Mouse (Mus musculus) hindbrain, embryonic 16.5 days (tissue): ENCODE data around the gene Kif7. TPM values are rescaled to one million over a fixed set of nuclear protein-coding genes. Genes with fewer than 3 reads are reported as not detected.
A peak's percentile ranks its signal among the peaks of the same experiment; 100 is the strongest.

ENCODE experiments used
- ATAC-seq: fragments of 200-750 bp; cut with Nextera tagmentation; 2 replicates; pipeline ENCODE4 v1.8.0; 2017; ENCODE audit warnings: moderate TSS enrichment, moderate library complexity
- H3K27ac ChIP-seq: fragments of 300-500 bp; sonication (generic); 2 replicates; pipeline ENCODE4 v1.5.1; 2014; ENCODE audit warnings: low read depth, mild to moderate bottlenecking, control low read depth, low read length, moderate library complexity
- H3K27me3 ChIP-seq: fragments of 300-500 bp; sonication (generic); replicated peaks from 2 replicates; pipeline ENCODE4 v1.6.1; 2014; ENCODE audit warnings: low read length; ENCODE audit not compliant: control insufficient read depth, insufficient read depth
- H3K36me3 ChIP-seq: fragments of 300-500 bp; sonication (generic); 2 replicates; pipeline ENCODE4 v1.6.1; 2014; ENCODE audit warnings: mild to moderate bottlenecking, low read length, moderate library complexity, mixed read lengths; ENCODE audit not compliant: control insufficient read depth, insufficient read depth
- H3K4me1 ChIP-seq: fragments of 300-500 bp; sonication (generic); 2 replicates; pipeline ENCODE4 v1.6.1; 2014; ENCODE audit warnings: low read depth, low read length; ENCODE audit not compliant: control insufficient read depth, insufficient read depth
- H3K4me2 ChIP-seq: fragments of 300-500 bp; sonication (generic); 2 replicates; pipeline ENCODE4 v1.6.1; 2014; ENCODE audit warnings: mild to moderate bottlenecking, low read length, control low read depth, moderate library complexity
- H3K4me3 ChIP-seq: fragments of 300-500 bp; sonication (generic); 2 replicates; pipeline ENCODE4 v1.5.1; 2014; ENCODE audit warnings: mild to moderate bottlenecking, low read length, control low read depth, moderate library complexity
- H3K9ac ChIP-seq: fragments of 300-500 bp; sonication (generic); 2 replicates; pipeline ENCODE4 v1.6.1; 2014; ENCODE audit warnings: low read depth, mild to moderate bottlenecking, control low read depth, low read length, moderate library complexity
- H3K9me3 ChIP-seq: fragments of 300-500 bp; sonication (generic); 2 replicates; pipeline ENCODE4 v1.6.1; 2014; ENCODE audit warnings: mild to moderate bottlenecking, low read length, moderate library complexity; ENCODE audit not compliant: control insufficient read depth
- WGBS: fragments of 180-500 bp; shearing (Covaris S2); extraction: QIAGEN DNeasy Blood & Tissue Kit; methylation state at CpG from one replicate; pipeline ENCODE4 v1.1.7; 2014; 5-methylcytosine and 5-hydroxymethylcytosine counted together
- polyA plus RNA-seq: library from polyadenylated mRNA; unstranded; fragments of >200 nt; fragmentation: Nextera tagmentation; extraction: Ambion mirVana; gene quantifications from 2 replicates; pipeline ENCODE4 v1.2.1, GENCODE M21; 2015

Gene Kif7
- polyA plus RNA-seq, result 1.6 and 1.7 TPM in 2 replicates

- 0 out of 2 replicates have a peak within 1 kb of the TSS, but pooled peaks have one; percentile 1 for H3K27ac ChIP-seq
- peaks cover 15% of the 10 kb centered on the region for H3K4me1 ChIP-seq
- peak within 1 kb of the TSS; percentile 76 for H3K9ac ChIP-seq
- no peaks in the 10 kb centered on the region for H3K9me3 ChIP-seq
- under 1% methylated on average over 43 of the region's 55 CpGs for WGBS
- ATAC-seq, result peak; percentile 89
- H3K36me3 ChIP-seq, result no peaks in the 10 kb centered on the region
- H3K4me3 ChIP-seq, result peak within 1 kb of the TSS; percentile 68
- H3K27me3 ChIP-seq, result 0 out of 2 replicates have a peak, but pooled peaks cover 2% of the 10 kb centered on the region
- peak within 1 kb of the TSS; percentile 95 for H3K4me2 ChIP-seq
These were observed at the start of gene Kif7 for GRCm38 (mm10) chr7:79715187-79715981. TSS of gene Kif7 (minus strand) at chr7:79715720.

- no peaks in the 10 kb centered on the region for H3K27me3 ChIP-seq
- H3K4me2 ChIP-seq, result no peak overlapping the region
- WGBS, result 77% methylated on average over 8 of the region's 8 CpGs
- H3K9ac ChIP-seq, result no peak overlapping the region
- no peak overlapping the region for H3K4me3 ChIP-seq
- H3K9me3 ChIP-seq, result no peaks in the 10 kb centered on the region
- H3K36me3 ChIP-seq, result no peaks in the 10 kb centered on the region
- no peak overlapping the region for H3K27ac ChIP-seq
- ATAC-seq, result no peak
- H3K4me1 ChIP-seq, result no peaks in the 10 kb centered on the region
These were observed 46.6 kb upstream of the Kif7 start for GRCm38 (mm10) chr7:79762106-79762505.

- Histone ChIP-seq H3K4me3 (no peak overlapping the region), H3K36me3 (no peaks in the 10 kb centered on the region), H3K4me2 (no peak overlapping the region), H3K9ac (no peak overlapping the region), H3K27me3 (no peaks in the 10 kb centered on the region), H3K9me3 (no peaks in the 10 kb centered on the region), H3K4me1 (no peaks in the 10 kb centered on the region), H3K27ac (no peak overlapping the region)
- 82% methylated on average over 5 of the region's 5 CpGs for WGBS
- ATAC-seq, result no peak
These were observed 45.8 kb upstream of the Kif7 start for GRCm38 (mm10) chr7:79761124-79761876.

- Histone ChIP-seq H3K36me3 (no peaks in the 10 kb centered on the region), H3K9ac (no peak overlapping the region), H3K4me1 (no peaks in the 10 kb centered on the region), H3K4me2 (no peak overlapping the region), H3K4me3 (no peak overlapping the region), H3K27ac (no peak overlapping the region), H3K27me3 (no peaks in the 10 kb centered on the region), H3K9me3 (no peaks in the 10 kb centered on the region)
- ATAC-seq, result no peak
These were observed 44.2 kb upstream of the Kif7 start for GRCm38 (mm10) chr7:79759766-79760165.

- H3K27me3 ChIP-seq, result no peaks in the 10 kb centered on the region
- H3K4me2 ChIP-seq, result no peak overlapping the region
- H3K9me3 ChIP-seq, result no peaks in the 10 kb centered on the region
- no peak overlapping the region for H3K9ac ChIP-seq
- no peak for ATAC-seq
- H3K4me3 ChIP-seq, result no peak overlapping the region
- no peaks in the 10 kb centered on the region for H3K36me3 ChIP-seq
- no peaks in the 10 kb centered on the region for H3K4me1 ChIP-seq
- WGBS, result 77% methylated on average over 6 of the region's 6 CpGs
- no peak overlapping the region for H3K27ac ChIP-seq
These were observed 42.7 kb upstream of the Kif7 start for GRCm38 (mm10) chr7:79758176-79758575.

- H3K27ac ChIP-seq, result no peak overlapping the region
- no peaks in the 10 kb centered on the region for H3K4me1 ChIP-seq
- no peak overlapping the region for H3K9ac ChIP-seq
- WGBS, result 45% methylated on average over 2 of the region's 2 CpGs
- no peaks in the 10 kb centered on the region for H3K36me3 ChIP-seq
- H3K27me3 ChIP-seq, result no peaks in the 10 kb centered on the region
- no peak for ATAC-seq
- H3K9me3 ChIP-seq, result no peaks in the 10 kb centered on the region
- no peak overlapping the region for H3K4me2 ChIP-seq
- no peak overlapping the region for H3K4me3 ChIP-seq
These were observed 40.8 kb upstream of the Kif7 start for GRCm38 (mm10) chr7:79756334-79756733.

GRCm38 (mm10) chr7:79749511-79749910 is 34.0 kb upstream of the Kif7 start:
- Histone ChIP-seq H3K9me3 (no peaks in the 10 kb centered on the region), H3K27ac (no peak overlapping the region), H3K9ac (no peak overlapping the region), H3K4me3 (no peak overlapping the region), H3K4me1 (no peaks in the 10 kb centered on the region), H3K4me2 (no peak overlapping the region), H3K36me3 (no peaks in the 10 kb centered on the region), H3K27me3 (no peaks in the 10 kb centered on the region)
- WGBS, result 85% methylated on average over 6 of the region's 6 CpGs
- no peak for ATAC-seq

GRCm38 (mm10) chr7:79747659-79748058 is 32.1 kb upstream of the Kif7 start:
- no peak for ATAC-seq
- no peaks in the 10 kb centered on the region for H3K27me3 ChIP-seq
- WGBS, result 84% methylated on average over 6 of the region's 6 CpGs

GRCm38 (mm10) chr7:79744585-79744984 is 29.1 kb upstream of the Kif7 start:
- Histone ChIP-seq H3K4me3 (no peak overlapping the region), H3K4me2 (no peak overlapping the region), H3K27me3 (no peaks in the 10 kb centered on the region), H3K9ac (no peak overlapping the region), H3K9me3 (no peaks in the 10 kb centered on the region), H3K27ac (no peak overlapping the region), H3K4me1 (peaks cover 6% of the 10 kb centered on the region), H3K36me3 (no peaks in the 10 kb centered on the region)
- 80% methylated on average over 5 of the region's 5 CpGs for WGBS
- ATAC-seq, result no peak

More at GRCm38 (mm10) chr7:79747659-79748058, 32.1 kb upstream of the Kif7 start:
- no peak overlapping the region for H3K9ac ChIP-seq
- H3K9me3 ChIP-seq, result no peaks in the 10 kb centered on the region
- H3K4me1 ChIP-seq, result peaks cover 6% of the 10 kb centered on the region
- no peak overlapping the region for H3K4me2 ChIP-seq
- H3K36me3 ChIP-seq, result no peaks in the 10 kb centered on the region
- H3K4me3 ChIP-seq, result no peak overlapping the region
- H3K27ac ChIP-seq, result no peak overlapping the region
